Mouse (Mus musculus) lung, adult 2 months (tissue): ENCODE data around the gene Ubp1.

Experiments
- CTCF ChIP-seq: fragments of 200-500 bp; IDR thresholded peaks from 2 replicates; pipeline ENCODE4 v1.5.1; 2011; ENCODE audit warnings: mild to moderate bottlenecking, low read length, control low read depth; ENCODE audit not compliant: insufficient read depth
- POLR2A ChIP-seq: fragments of 200-500 bp; IDR thresholded peaks from 2 replicates; pipeline ENCODE4 v1.6.1; 2011; ENCODE audit warnings: low read depth, mild to moderate bottlenecking, control low read depth, low read length, borderline replicate concordance; ENCODE audit errors: extremely low read depth

DNA sequence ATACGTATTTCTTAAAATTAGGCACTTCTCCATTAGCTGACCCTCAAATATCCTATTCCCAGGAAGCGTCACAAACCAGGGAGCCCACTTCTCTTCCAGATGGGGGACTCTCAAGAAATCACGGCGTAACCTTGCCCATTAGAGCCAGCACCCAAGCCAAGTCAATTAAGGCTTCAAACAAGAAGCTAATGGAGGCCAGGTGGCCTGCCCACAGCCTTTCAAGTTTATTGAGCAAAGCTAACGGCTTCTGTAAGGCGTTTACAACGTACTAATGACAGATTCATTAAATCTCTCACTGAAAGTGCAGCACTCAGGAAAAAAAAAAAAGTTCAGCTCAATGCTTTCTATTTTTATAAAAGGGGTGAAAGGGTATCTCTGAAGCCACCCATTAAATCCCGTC lies 95.1 kb downstream of the Ubp1 start:
- TF ChIP-seq CTCF (no peak), POLR2A (no peak)
